Mouse (Mus musculus): ENCODE measurements around the gene Dpm3. TPM values are rescaled to one million over a fixed set of nuclear protein-coding genes. Genes with fewer than 3 reads are reported as not detected.

Gene Dpm3
- 221 and 274 TPM in 2 replicates for polyA plus RNA-seq (2015; fragmentation: Nextera tagmentation; extraction: Ambion mirVana)

GRCm38 (mm10) chr3:89259076-89259475 lies at the start of gene Dpm3:
Gene Dpm3 (plus strand): TSS chr3:89259358.

DNA sequence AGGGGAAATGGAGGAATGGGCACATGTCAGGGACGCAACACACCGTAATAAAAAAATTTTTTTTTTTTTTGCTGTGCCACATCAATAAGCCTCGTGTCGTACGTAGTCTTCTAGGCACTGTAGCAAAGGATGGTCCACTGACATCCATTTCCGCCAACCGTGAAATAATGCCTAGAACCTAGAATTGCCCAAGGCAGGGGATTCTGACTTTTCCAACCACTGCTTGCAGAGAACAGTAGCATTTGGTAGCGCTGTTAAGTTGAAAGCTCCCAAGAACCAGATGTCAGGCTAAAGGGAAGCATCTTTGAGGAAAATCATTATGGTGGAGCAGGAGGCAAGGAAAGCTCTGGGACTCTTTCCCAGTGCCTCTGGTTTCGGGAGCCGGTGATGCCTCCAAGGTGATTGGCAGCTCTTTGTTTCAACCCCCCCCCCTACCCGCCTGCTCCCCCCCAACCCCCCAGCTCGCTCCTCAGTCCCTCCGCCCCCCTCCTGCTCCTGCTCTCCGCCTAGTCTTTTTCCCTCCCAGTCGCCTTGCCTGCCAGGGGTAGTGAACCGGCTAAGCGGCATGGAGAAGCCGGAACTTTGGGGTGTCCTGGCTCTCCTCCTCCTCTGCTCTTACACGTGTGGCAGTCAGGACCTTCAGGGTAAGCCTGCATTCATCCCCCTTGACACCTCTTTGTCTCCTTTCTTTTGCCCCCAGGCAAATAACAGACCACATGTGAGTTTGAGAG lies 44.3 kb upstream of the Dpm3 start, which contains the start of gene Thbs3:
Gene Thbs3, plus strand, starts transcription at position 500 of the 731 bp plus-strand sequence.

DNA sequence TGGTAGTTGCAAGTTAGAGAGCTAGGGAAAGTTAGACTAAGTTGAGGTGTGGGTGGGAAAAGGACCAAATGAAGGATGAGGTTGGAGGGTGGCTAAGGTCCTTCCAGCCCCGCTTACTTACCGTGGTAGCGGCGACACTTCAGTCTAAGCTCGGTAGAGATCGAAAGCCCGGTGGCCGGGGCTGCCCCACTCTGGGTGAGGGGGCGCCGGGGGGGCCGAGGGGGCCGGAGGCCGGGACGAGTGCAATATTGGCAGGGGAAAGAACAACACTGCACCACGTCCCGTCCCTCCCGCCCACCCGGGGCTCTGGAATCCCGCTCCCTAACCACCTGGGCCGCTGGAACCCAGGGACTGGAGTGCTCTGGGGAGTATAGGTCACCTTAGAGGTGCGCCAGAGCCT lies 32.3 kb upstream of the Dpm3 start, which contains the start of gene Mtx1:
Gene Mtx1, minus strand, starts transcription at position 189 of the 400 bp plus-strand sequence.

GRCm38 (mm10) chr3:89228836-89229235 lies 30.3 kb upstream of the Dpm3 start, which contains the start of gene Muc1:
Gene Muc1 (plus strand): TSS chr3:89229057.

DNA sequence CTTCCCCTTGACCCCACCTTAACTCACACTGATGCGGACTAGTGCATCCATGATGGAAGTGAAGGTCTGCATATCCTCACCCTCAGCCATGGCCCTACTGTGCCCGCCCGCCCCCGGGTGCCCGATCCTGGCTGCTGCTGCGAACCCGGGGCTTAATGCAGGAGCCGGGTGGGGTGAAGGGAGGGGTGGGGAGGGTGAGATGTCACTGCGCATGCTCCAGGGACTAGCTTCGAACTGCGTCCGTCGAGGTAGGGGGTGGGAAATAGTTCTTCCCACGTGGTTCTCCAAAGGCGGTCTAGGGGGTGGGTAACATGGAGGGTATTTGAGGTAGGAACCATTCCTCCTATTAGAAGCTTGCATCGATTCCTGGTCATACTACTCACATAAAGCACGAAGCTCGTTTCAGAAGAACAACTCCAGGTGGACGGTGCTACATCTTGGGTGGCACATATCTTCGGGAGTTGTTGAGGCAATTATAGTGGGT lies 13.4 kb upstream of the Dpm3 start, which contains the start of gene Krtcap2:
Gene Krtcap2, plus strand, starts transcription at position 279 of the 484 bp plus-strand sequence.

DNA sequence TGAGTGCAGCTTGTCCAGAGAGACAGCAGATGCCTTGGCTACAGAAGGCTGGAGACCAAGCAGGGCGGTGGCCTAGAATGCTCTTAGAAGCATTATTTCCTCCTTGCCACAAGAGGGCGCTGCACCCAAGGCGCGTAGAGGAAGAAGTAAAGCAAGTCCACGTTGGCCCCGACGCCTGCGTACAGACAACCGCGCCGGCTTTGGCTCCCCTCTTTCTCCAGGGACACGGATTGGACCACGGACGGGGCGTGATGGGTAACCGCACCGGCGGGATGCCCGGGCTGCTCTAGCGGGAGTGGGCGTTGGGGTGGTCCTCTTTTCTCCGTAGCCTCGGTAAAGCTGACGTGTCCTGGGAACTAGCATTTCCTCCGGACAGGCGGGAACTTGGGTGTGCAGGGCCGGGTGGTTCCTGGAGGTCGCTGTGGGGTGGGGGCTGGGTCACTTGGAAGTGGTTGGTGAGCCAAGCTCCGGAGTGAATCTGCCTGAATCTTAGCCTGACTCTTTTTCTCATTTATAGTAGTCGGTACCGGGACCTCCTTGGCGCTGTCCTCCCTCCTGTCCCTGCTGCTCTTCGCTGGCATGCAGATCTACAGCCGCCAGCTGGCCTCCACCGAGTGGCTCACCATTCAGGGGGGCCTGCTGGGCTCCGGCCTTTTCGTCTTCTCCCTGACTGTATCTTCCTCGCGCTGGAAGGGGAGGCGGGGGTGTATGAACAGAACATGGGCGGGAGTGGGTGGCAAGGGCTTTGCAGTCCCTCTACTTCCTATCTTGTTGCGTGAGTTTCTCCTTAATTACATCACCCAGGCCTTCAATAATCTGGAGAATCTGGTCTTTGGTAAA lies 12.7 kb upstream of the Dpm3 start, which contains the start of gene Trim46:
Gene Trim46, minus strand, starts transcription at position 49 of the 840 bp plus-strand sequence.

GRCm38 (mm10) chr3:89270051-89270755 lies 11.0 kb downstream of the Dpm3 start, which contains the start of gene Slc50a1:
Gene Slc50a1 (minus strand): TSS chr3:89270570.

GRCm38 (mm10) chr3:89280606-89281511 lies 21.7 kb downstream of the Dpm3 start, which contains the start of gene Efna1:
Gene Efna1 (minus strand): TSS chr3:89281142.

Small RNAs within 50 kb of the gene (microRNA-seq; reads per million reads assigned to microRNA genes)
- gene Mir92b (ENCODE audit: borderline replicate concordance, insufficient number of aligned reads): 83.0 reads per million, percentile 40 among the genes with 10 or more reads in this experiment

Other genes starting within 250 kb of the Dpm3 start
- 21.4 and 28.7 TPM in 2 replicates for gene Rusc1, start 166.0 kb upstream of the Dpm3 start, polyA plus RNA-seq (2015; fragmentation: Nextera tagmentation; extraction: Ambion mirVana)
- 0.07 TPM in 1 of 2 replicates, not detected in the other for gene Gm43738, start 158.3 kb upstream of the Dpm3 start, polyA plus RNA-seq (2015; fragmentation: Nextera tagmentation; extraction: Ambion mirVana)
- 166 and 200 TPM in 2 replicates for gene Fdps, start 157.4 kb upstream of the Dpm3 start, polyA plus RNA-seq (2015; fragmentation: Nextera tagmentation; extraction: Ambion mirVana)
- 1.1 and 3.9 TPM in 2 replicates for gene Pklr, start 123.2 kb upstream of the Dpm3 start, polyA plus RNA-seq (2015; fragmentation: Nextera tagmentation; extraction: Ambion mirVana)
- 5.8 and 7.6 TPM in 2 replicates for gene Hcn3, start 99.2 kb upstream of the Dpm3 start, polyA plus RNA-seq (2015; fragmentation: Nextera tagmentation; extraction: Ambion mirVana)
- 12.7 and 19.7 TPM in 2 replicates for gene Clk2, start 94.6 kb upstream of the Dpm3 start, polyA plus RNA-seq (2015; fragmentation: Nextera tagmentation; extraction: Ambion mirVana)
- 75.6 and 121 TPM in 2 replicates for gene Scamp3, start 81.9 kb upstream of the Dpm3 start, polyA plus RNA-seq (2015; fragmentation: Nextera tagmentation; extraction: Ambion mirVana)
- 22.3 and 31.0 TPM in 2 replicates for gene Fam189b, start 76.2 kb upstream of the Dpm3 start, polyA plus RNA-seq (2015; fragmentation: Nextera tagmentation; extraction: Ambion mirVana)
- 38.2 and 55.0 TPM in 2 replicates for gene Gba, start 56.4 kb upstream of the Dpm3 start, polyA plus RNA-seq (2015; fragmentation: Nextera tagmentation; extraction: Ambion mirVana)
- 34.1 and 36.8 TPM in 2 replicates for gene Thbs3, start 44.2 kb upstream of the Dpm3 start, polyA plus RNA-seq (2015; fragmentation: Nextera tagmentation; extraction: Ambion mirVana)
- 176 and 209 TPM in 2 replicates for gene Mtx1, start 32.3 kb upstream of the Dpm3 start, polyA plus RNA-seq (2015; fragmentation: Nextera tagmentation; extraction: Ambion mirVana)
- 0.90 and 0.91 TPM in 2 replicates for gene Muc1, start 30.3 kb upstream of the Dpm3 start, polyA plus RNA-seq (2015; fragmentation: Nextera tagmentation; extraction: Ambion mirVana)
- 301 and 333 TPM in 2 replicates for gene Krtcap2, start 13.4 kb upstream of the Dpm3 start, polyA plus RNA-seq (2015; fragmentation: Nextera tagmentation; extraction: Ambion mirVana)
- gene Trim46, start 13.0 kb upstream of the Dpm3 start, polyA plus RNA-seq (2015; fragmentation: Nextera tagmentation; extraction: Ambion mirVana): 2.4 and 7.3 TPM in 2 replicates
- 111 and 136 TPM in 2 replicates for gene Slc50a1, start 11.2 kb downstream of the Dpm3 start, polyA plus RNA-seq (2015; fragmentation: Nextera tagmentation; extraction: Ambion mirVana)
- gene Efna1, start 21.8 kb downstream of the Dpm3 start, polyA plus RNA-seq (2015; fragmentation: Nextera tagmentation; extraction: Ambion mirVana): 24.9 and 28.6 TPM in 2 replicates
- 2.8 and 8.6 TPM in 2 replicates for gene Efna3, start 63.6 kb downstream of the Dpm3 start, polyA plus RNA-seq (2015; fragmentation: Nextera tagmentation; extraction: Ambion mirVana)
- 4.9 and 6.7 TPM in 2 replicates for gene Efna4, start 78.7 kb downstream of the Dpm3 start, polyA plus RNA-seq (2015; fragmentation: Nextera tagmentation; extraction: Ambion mirVana)
- 53.7 and 56.4 TPM in 2 replicates for gene Adam15, start 90.6 kb downstream of the Dpm3 start, polyA plus RNA-seq (2015; fragmentation: Nextera tagmentation; extraction: Ambion mirVana)
- gene Dcst2, start 102.6 kb downstream of the Dpm3 start, polyA plus RNA-seq (2015; fragmentation: Nextera tagmentation; extraction: Ambion mirVana): 0.07 and 0.13 TPM in 2 replicates
- gene Dcst1, start 105.9 kb downstream of the Dpm3 start, polyA plus RNA-seq (2015; fragmentation: Nextera tagmentation; extraction: Ambion mirVana): 0.22 and 0.35 TPM in 2 replicates
- gene Zbtb7b, start 135.4 kb downstream of the Dpm3 start, polyA plus RNA-seq (2015; fragmentation: Nextera tagmentation; extraction: Ambion mirVana): 1.8 and 3.6 TPM in 2 replicates
- gene Lenep, start 143.4 kb downstream of the Dpm3 start, polyA plus RNA-seq (2015; fragmentation: Nextera tagmentation; extraction: Ambion mirVana): not detected in 2 replicates
- gene Flad1, start 152.5 kb downstream of the Dpm3 start, polyA plus RNA-seq (2015; fragmentation: Nextera tagmentation; extraction: Ambion mirVana): 14.7 and 24.0 TPM in 2 replicates
- 213 and 238 TPM in 2 replicates for gene Cks1b, start 159.0 kb downstream of the Dpm3 start, polyA plus RNA-seq (2015; fragmentation: Nextera tagmentation; extraction: Ambion mirVana)
- 85.7 and 99.5 TPM in 2 replicates for gene Shc1, start 159.1 kb downstream of the Dpm3 start, polyA plus RNA-seq (2015; fragmentation: Nextera tagmentation; extraction: Ambion mirVana)
- 19.8 and 23.7 TPM in 2 replicates for gene Pygo2, start 170.9 kb downstream of the Dpm3 start, polyA plus RNA-seq (2015; fragmentation: Nextera tagmentation; extraction: Ambion mirVana)
- 26.9 and 45.2 TPM in 2 replicates for gene Pbxip1, start 177.3 kb downstream of the Dpm3 start, polyA plus RNA-seq (2015; fragmentation: Nextera tagmentation; extraction: Ambion mirVana)
- 28.5 and 31.1 TPM in 2 replicates for gene Pmvk, start 195.2 kb downstream of the Dpm3 start, polyA plus RNA-seq (2015; fragmentation: Nextera tagmentation; extraction: Ambion mirVana)